Mouse (Mus musculus) MEL (cell line): Measurements from ENCODE around the gene Baiap2l1. TPM values are rescaled to one million over a fixed set of nuclear protein-coding genes. Genes with fewer than 3 reads are reported as not detected.

Source experiments
- DNase-seq: peaks from one replicate; pipeline ENCODE4 v3.0.0; 2011; ENCODE audit warnings: low read depth, low spot score
- H3K27ac ChIP-seq: 2 replicates; pipeline ENCODE4 v1.5.1; 2012; ENCODE audit warnings: low read depth, mild to moderate bottlenecking, control low read depth, low read length, moderate library complexity; ENCODE audit not compliant: control insufficient read depth
- H3K27me3 ChIP-seq, 2 experiments: fragments of 150-350 bp in 1 of 2; sonication (generic) in 1 of 2; 2 replicates each; pipeline ENCODE4 v1.6.1; 2012; ENCODE audit warnings: low read length in 2 of 2, mild to moderate bottlenecking in 2 of 2, improper control_type of control experiment in 1 of 2, moderate library complexity in 1 of 2; ENCODE audit not compliant: insufficient read depth in 2 of 2, control insufficient read depth in 1 of 2
- H3K36me3 ChIP-seq, 2 experiments: 2 replicates each; pipeline ENCODE4 v1.6.1; 2012 to 2014; ENCODE audit warnings: low read length in 2 of 2, improper control_type of control experiment in 1 of 2, inconsistent platforms in 1 of 2, mild to moderate bottlenecking in 1 of 2; ENCODE audit not compliant: insufficient read depth in 2 of 2, control insufficient read depth in 1 of 2
- H3K4me1 ChIP-seq, 2 experiments: fragments of 150-350 bp in 1 of 2; sonication (generic) in 1 of 2; 2 replicates each; pipeline ENCODE4 v1.6.1; 2012; ENCODE audit warnings: low read length in 2 of 2, improper control_type of control experiment in 1 of 2, mild to moderate bottlenecking in 1 of 2; ENCODE audit not compliant: insufficient read depth in 2 of 2, control insufficient read depth in 1 of 2
- H3K4me3 ChIP-seq, 2 experiments: fragments of 150-350 bp in 1 of 2; sonication (generic) in 1 of 2; 2 replicates each; pipeline ENCODE4 v1.5.1; 2012; ENCODE audit warnings: low read depth in 2 of 2, low read length in 2 of 2, mild to moderate bottlenecking in 2 of 2, moderate library complexity in 2 of 2, control low read depth in 1 of 2, improper control_type of control experiment in 1 of 2; ENCODE audit not compliant: control insufficient read depth in 1 of 2, insufficient read depth in 1 of 2
- H3K79me2 ChIP-seq: 2 replicates; pipeline ENCODE4 v1.6.1; 2012; ENCODE audit warnings: mild to moderate bottlenecking, low read length, moderate library complexity; ENCODE audit not compliant: control insufficient read depth, poor library complexity, insufficient read depth
- H3K9ac ChIP-seq: 2 replicates; pipeline ENCODE4 v1.6.1; 2012; ENCODE audit warnings: low read depth, mild to moderate bottlenecking, control low read depth, low read length, moderate library complexity; ENCODE audit not compliant: control insufficient read depth, poor library complexity, severe bottlenecking
- H3K9me3 ChIP-seq: fragments of 150-350 bp; sonication (generic); replicated peaks from 2 replicates; pipeline ENCODE4 v1.6.1; 2012; ENCODE audit warnings: mild to moderate bottlenecking, low read length, improper control_type of control experiment, moderate library complexity; ENCODE audit not compliant: insufficient read depth
- BHLHE40 ChIP-seq: IDR thresholded peaks from 2 replicates; pipeline ENCODE4 v1.6.1; 2012; ENCODE audit warnings: low read depth, mild to moderate bottlenecking, inconsistent platforms, low read length, improper control_type of control experiment, borderline replicate concordance
- CHD1 ChIP-seq: IDR thresholded peaks from 2 replicates; pipeline ENCODE4 v1.6.1; 2012; ENCODE audit warnings: low read depth, mild to moderate bottlenecking, inconsistent platforms, low read length, improper control_type of control experiment
- CHD2 ChIP-seq: IDR thresholded peaks from 2 replicates; pipeline ENCODE4 v1.6.1; 2011; ENCODE audit warnings: low read length, improper control_type of control experiment
- E2F4 ChIP-seq: IDR thresholded peaks from 2 replicates; pipeline ENCODE4 v1.6.1; 2011; ENCODE audit warnings: low read depth, low read length, improper control_type of control experiment, borderline replicate concordance
- HCFC1 ChIP-seq: IDR thresholded peaks from 2 replicates; pipeline ENCODE4 v1.6.1; 2012; ENCODE audit warnings: low read depth, mild to moderate bottlenecking, inconsistent platforms, low read length, improper control_type of control experiment, moderate library complexity
- KAT2A ChIP-seq: conservative IDR thresholded peaks from 2 replicates; pipeline ENCODE4 v1.6.1; 2012; ENCODE audit warnings: low read depth, low read length, improper control_type of control experiment, inconsistent platforms
- MAFK ChIP-seq: IDR thresholded peaks from 2 replicates; pipeline ENCODE4 v1.6.1; 2011; ENCODE audit warnings: low read depth, mild to moderate bottlenecking, low read length, improper control_type of control experiment, borderline replicate concordance
- MEF2A ChIP-seq: IDR thresholded peaks from 2 replicates; pipeline ENCODE4 v1.6.1; 2014; ENCODE audit warnings: low read depth, mild to moderate bottlenecking, inconsistent platforms, low read length, improper control_type of control experiment; ENCODE audit not compliant: poor library complexity, insufficient replicate concordance, severe bottlenecking; ENCODE audit errors: extremely low read depth
- MXI1 ChIP-seq: IDR thresholded peaks from 2 replicates; pipeline ENCODE4 v1.6.1; 2011; ENCODE audit warnings: mild to moderate bottlenecking, low read depth, low read length, improper control_type of control experiment
- MYB ChIP-seq: IDR thresholded peaks from 2 replicates; pipeline ENCODE4 v1.6.1; 2011; ENCODE audit warnings: mild to moderate bottlenecking, low read depth, low read length, improper control_type of control experiment
- MYC ChIP-seq: IDR thresholded peaks from 2 replicates; pipeline ENCODE4 v1.6.1; 2011; ENCODE audit warnings: low read depth, mild to moderate bottlenecking, low read length, improper control_type of control experiment, moderate library complexity
- POLR2A ChIP-seq, 2 experiments: IDR thresholded peaks; 2 replicates each; pipeline ENCODE4 v1.6.1; 2011 to 2012; ENCODE audit warnings: low read length in 2 of 2, mild to moderate bottlenecking in 2 of 2, control low read depth in 1 of 2, improper control_type of control experiment in 1 of 2, low read depth in 1 of 2, moderate library complexity in 1 of 2; ENCODE audit not compliant: control insufficient read depth in 1 of 2, insufficient read depth in 1 of 2, poor library complexity in 1 of 2
- POLR2AphosphoS2 ChIP-seq: IDR thresholded peaks from 2 replicates; pipeline ENCODE4 v1.6.1; 2011; ENCODE audit warnings: low read length, improper control_type of control experiment
- POLR2AphosphoS5 ChIP-seq: IDR thresholded peaks from 2 replicates; pipeline ENCODE4 v1.6.1; 2012; ENCODE audit warnings: low read depth, borderline replicate concordance, mild to moderate bottlenecking, inconsistent platforms, low read length, moderate library complexity, mixed read lengths
- RAD21 ChIP-seq: IDR thresholded peaks from 2 replicates; pipeline ENCODE4 v1.6.1; 2011; ENCODE audit warnings: mild to moderate bottlenecking, low read depth, low read length, improper control_type of control experiment
- SIN3A ChIP-seq: IDR thresholded peaks from 2 replicates; pipeline ENCODE4 v1.6.1; 2012; ENCODE audit warnings: low read length, improper control_type of control experiment, inconsistent platforms
- TBP ChIP-seq: IDR thresholded peaks from 2 replicates; pipeline ENCODE4 v1.8.0; 2011; ENCODE audit warnings: low read depth, low read length, improper control_type of control experiment
- UBTF ChIP-seq: IDR thresholded peaks from 2 replicates; pipeline ENCODE4 v1.6.1; 2012; ENCODE audit warnings: low read depth, mild to moderate bottlenecking, inconsistent platforms, low read length, improper control_type of control experiment, moderate library complexity, borderline replicate concordance; ENCODE audit not compliant: insufficient read depth
- ZKSCAN1 ChIP-seq: IDR thresholded peaks from 2 replicates; pipeline ENCODE4 v1.6.1; 2012; ENCODE audit warnings: low read depth, mild to moderate bottlenecking, inconsistent platforms, low read length, improper control_type of control experiment, moderate library complexity
- polyA plus RNA-seq, 2 experiments: library from polyadenylated mRNA; stranded (reverse) in 1 of 2; unstranded in 1 of 2; fragments of >175 nt in 1 of 2; fragments of >200 nt in 1 of 2; gene quantifications; 2 replicates each; pipeline versions ENCODE4 v1.2.1 to v1.2.4; 2012; ENCODE audit warnings: low replicate concordance in 2 of 2, low read depth in 1 of 2; ENCODE audit not compliant: insufficient read length in 2 of 2, insufficient read depth in 1 of 2, missing spikeins in 1 of 2
- total RNA-seq: library from RNA; depleted of rRNA; stranded (reverse); fragments of 300-350 nt; gene quantifications from 2 replicates; pipeline ENCODE4 v1.2.3, GENCODE M21; 2012

Baiap2l1 gene
- total and polyA plus RNA-seq, 3 experiments: 0.06 TPM; not detected in 2

DNA sequence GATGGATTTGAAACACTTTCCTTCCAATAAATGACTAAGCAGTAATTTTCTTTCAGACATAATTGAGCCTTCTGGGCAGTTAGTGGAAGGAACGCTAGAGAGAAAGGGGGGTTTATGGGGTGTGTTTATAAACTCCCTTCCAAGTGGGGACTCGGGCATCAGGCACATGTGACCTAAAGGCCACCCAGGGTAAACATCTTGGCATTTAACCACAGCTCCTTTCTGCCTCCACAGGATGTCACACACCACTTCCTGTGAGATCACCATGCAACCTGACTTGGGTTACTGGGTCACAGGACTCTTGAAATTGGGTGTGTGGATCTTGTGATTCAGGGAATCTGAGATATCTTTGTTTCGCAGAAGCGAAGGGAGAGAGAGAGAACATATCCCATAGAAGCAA, 136.6 kb downstream of the Baiap2l1 start:
- peaks cover 0 to 11% of the 10 kb centered on the region in 2 experiments; a peak in 2 of 4 replicates for H3K4me1 ChIP-seq

GRCm38 (mm10) chr5:144219936-144220335, 138.0 kb downstream of the Baiap2l1 start:
- no peak overlapping the region for H3K4me3 ChIP-seq
- H3K27ac ChIP-seq: no peak overlapping the region
- H3K4me1 ChIP-seq: peaks cover 0 to 17% of the 10 kb centered on the region in 2 experiments; a peak in 2 of 4 replicates
- no peak for DNase-seq
- TF ChIP-seq POLR2A (IDR thresholded peaks at IDR 0.05; ENCODE audit: control insufficient read depth in 1 of 2, insufficient read depth in 1 of 2, low read depth in 1 of 2, low read length in 2 of 2, poor library complexity in 1 of 2) (no peak), MAFK (no peak), BHLHE40 (no peak), CHD1 (no peak)
- H3K27me3 ChIP-seq: no peaks in the 10 kb centered on the region
- no peaks in the 10 kb centered on the region; a peak in 1 of 4 replicates for H3K36me3 ChIP-seq
- H3K9me3 ChIP-seq: no peaks in the 10 kb centered on the region
- H3K9ac ChIP-seq: no peak overlapping the region
- no peaks in the 10 kb centered on the region for H3K79me2 ChIP-seq

More for the DNA sequence above, 136.6 kb downstream of the Baiap2l1 start:
- Histone ChIP-seq H3K79me2 (no peaks in the 10 kb centered on the region), H3K27me3 (no peaks in the 10 kb centered on the region), H3K9ac (no peak overlapping the region), H3K4me3 (no peak overlapping the region), H3K27ac (no peak overlapping the region), H3K9me3 (no peaks in the 10 kb centered on the region), H3K36me3 (no peaks in the 10 kb centered on the region; a peak in 1 of 4 replicates)
- no peak for DNase-seq
- no peak for TF ChIP-seq BHLHE40
- TF ChIP-seq POLR2AphosphoS2: no peak
- no peak for TF ChIP-seq MXI1
- TF ChIP-seq POLR2AphosphoS5: no peak
- no peak for TF ChIP-seq SIN3A
- no peak for TF ChIP-seq MAFK
- no peak for TF ChIP-seq E2F4
- no peak for TF ChIP-seq UBTF
- no peak for TF ChIP-seq TBP
- no peak for TF ChIP-seq KAT2A
- TF ChIP-seq ZKSCAN1: no peak
- TF ChIP-seq CHD2: no peak
- TF ChIP-seq, all 39 proteins: peak for 0

DNA sequence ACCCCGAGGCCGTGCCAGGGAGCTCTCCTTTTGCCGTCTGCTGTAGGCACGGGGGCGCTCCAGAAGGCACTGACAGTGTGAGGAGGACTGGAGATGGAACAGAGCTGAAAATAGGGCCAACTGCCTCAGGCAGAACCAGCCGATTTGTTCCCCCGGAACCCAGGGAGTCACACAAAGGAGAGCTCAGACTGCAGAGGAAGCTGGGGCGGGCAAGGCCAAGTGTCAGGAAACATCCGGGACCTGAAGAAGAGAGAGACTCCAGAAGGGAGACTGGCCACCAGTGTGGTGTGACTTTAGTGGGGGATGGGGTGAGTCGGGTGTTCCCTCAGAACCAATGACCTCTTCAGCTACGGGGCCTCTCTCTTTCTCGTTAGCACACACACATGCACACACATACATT, 138.6 kb downstream of the Baiap2l1 start:
- Histone ChIP-seq H3K27me3 (no peaks in the 10 kb centered on the region), H3K36me3 (no peaks in the 10 kb centered on the region; a peak in 1 of 4 replicates), H3K4me1 (peaks cover 0 to 15% of the 10 kb centered on the region in 2 experiments; a peak in 2 of 4 replicates), H3K9ac (no peak overlapping the region), H3K79me2 (no peaks in the 10 kb centered on the region), H3K27ac (no peak overlapping the region), H3K4me3 (no peak overlapping the region), H3K9me3 (no peaks in the 10 kb centered on the region)
- DNase-seq: no peak
- TF ChIP-seq MXI1 (no peak), RAD21 (no peak), POLR2A (IDR thresholded peaks at IDR 0.05; ENCODE audit: control insufficient read depth in 1 of 2, insufficient read depth in 1 of 2, low read depth in 1 of 2, low read length in 2 of 2, poor library complexity in 1 of 2) (no peak), MYC (no peak), E2F4 (no peak), MEF2A (no peak), POLR2AphosphoS2 (no peak), MYB (no peak), HCFC1 (no peak)
